8 mouse cellular contexts compared by ENCODE assay signal in genomic region chr13:3610795-3611438, GRCm38 (mm10). TPM values are rescaled to one million over a fixed set of nuclear protein-coding genes. Genes with fewer than 3 reads are reported as not detected.
DNase-seq lines count a peak whose midpoint lies in the region; ATAC-seq and TF ChIP-seq lines count a peak whose summit lies in the region.

Fam208b (minus strand) TSS chr13:3611108.

- TF ChIP-seq CTCF in bone marrow macrophage, adult 2 months (IDR thresholded peaks at IDR 0.05; ENCODE audit: low read depth, low read length): no peak
- TF ChIP-seq CTCF in embryonic fibroblast, embryonic 13.5 days (IDR thresholded peaks at IDR 0.05; ENCODE audit: borderline replicate concordance, insufficient read depth, low read length): no peak

- ATAC-seq in kidney, embryonic 14.5 days (ENCODE audit: low FRiP score, low TSS enrichment): peak; percentile 100
- ATAC-seq in limb, embryonic 15.5 days (ENCODE audit: insufficient number of reproducible peaks, low FRiP score, low TSS enrichment, low read depth): peak; percentile 100

- no peaks in the 10 kb centered on the region for H3K27me3 ChIP-seq in kidney, embryonic 14.5 days (ENCODE audit: control insufficient read depth, insufficient read depth, low read length)
- H3K27me3 ChIP-seq in limb, embryonic 15.5 days: no peaks in the 10 kb centered on the region

- peak; percentile 98 for DNase-seq in A20 (ENCODE audit: low read depth, low spot score)
- DNase-seq in heart, adult 9 months (ENCODE audit: low spot score in 2 of 2): peak; percentile 99
- peak; percentile 89 to 95 for DNase-seq in monocyte, adult 2 months (ENCODE audit: low read depth in 1 of 2, low spot score in 2 of 2)
- peak; percentile 98 for DNase-seq in spleen, postnatal 36 days (ENCODE audit: low spot score in 2 of 2)

- WGBS in kidney, embryonic 14.5 days: under 1% methylated on average over 58 of the region's 58 CpGs
- under 1% methylated on average over 58 of the region's 58 CpGs for WGBS in limb, embryonic 15.5 days

- 0 out of 2 replicates have a peak, but pooled peaks cover 6% of the 10 kb centered on the region for H3K9me3 ChIP-seq in kidney, embryonic 14.5 days (ENCODE audit: control insufficient read depth, low read length)
- H3K9me3 ChIP-seq in limb, embryonic 15.5 days: no peaks in the 10 kb centered on the region

- TF ChIP-seq POLR2A in bone marrow macrophage, adult 2 months (IDR thresholded peaks at IDR 0.05; ENCODE audit: borderline replicate concordance, low read depth, low read length): no peak
- TF ChIP-seq POLR2A in embryonic fibroblast, embryonic 13.5 days (IDR thresholded peaks at IDR 0.05; ENCODE audit: low read depth, low read length): peak; percentile 69

- peak within 1 kb of the TSS; percentile 81 for H3K27ac ChIP-seq in bone marrow macrophage, adult 2 months (ENCODE audit: insufficient read depth, low read depth, low read length)
- H3K27ac ChIP-seq in embryonic fibroblast, embryonic 13.5 days (ENCODE audit: insufficient read depth, low read length): peak within 1 kb of the TSS; percentile 75
- H3K27ac ChIP-seq in kidney, embryonic 14.5 days (ENCODE audit: low read depth, low read length): peak within 1 kb of the TSS; percentile 94
- peak within 1 kb of the TSS; percentile 96 for H3K27ac ChIP-seq in limb, embryonic 15.5 days

- H3K4me1 ChIP-seq in bone marrow macrophage, adult 2 months (ENCODE audit: control insufficient read depth, insufficient read depth, low read length): 0 out of 2 replicates have a peak, but pooled peaks cover 2% of the 10 kb centered on the region
- no peaks in the 10 kb centered on the region for H3K4me1 ChIP-seq in embryonic fibroblast, embryonic 13.5 days (ENCODE audit: control insufficient read depth, insufficient read depth, low read length)
- no peaks in the 10 kb centered on the region for H3K4me1 ChIP-seq in kidney, embryonic 14.5 days (ENCODE audit: control insufficient read depth, insufficient read depth, low read length)
- no peaks in the 10 kb centered on the region for H3K4me1 ChIP-seq in limb, embryonic 15.5 days

- H3K36me3 ChIP-seq in kidney, embryonic 14.5 days (ENCODE audit: control insufficient read depth, insufficient read depth, low read length): no peaks in the 10 kb centered on the region
- no peaks in the 10 kb centered on the region for H3K36me3 ChIP-seq in limb, embryonic 15.5 days

- peak within 1 kb of the TSS; percentile 99 for H3K4me3 ChIP-seq in bone marrow macrophage, adult 2 months (ENCODE audit: insufficient read depth, low read length)
- H3K4me3 ChIP-seq in embryonic fibroblast, embryonic 13.5 days (ENCODE audit: insufficient read depth, low read length): peak within 1 kb of the TSS; percentile 91
- peak within 1 kb of the TSS; percentile 82 for H3K4me3 ChIP-seq in kidney, embryonic 14.5 days (ENCODE audit: low read length)
- peak within 1 kb of the TSS; percentile 96 for H3K4me3 ChIP-seq in limb, embryonic 15.5 days

- peak within 1 kb of the TSS; percentile 86 for H3K9ac ChIP-seq in kidney, embryonic 14.5 days (ENCODE audit: low read depth, low read length)
- H3K9ac ChIP-seq in limb, embryonic 15.5 days: peak within 1 kb of the TSS; percentile 88

- peak within 1 kb of the TSS; percentile 61 for H3K4me2 ChIP-seq in kidney, embryonic 14.5 days (replicated peaks; ENCODE audit: low read depth, low read length)
- H3K4me2 ChIP-seq in limb, embryonic 15.5 days: peak within 1 kb of the TSS; percentile 63

RNA-seq across cellular contexts. Expression of gene Fam208b, which starts in this region (rescaled TPM):
- 8.1 and 12.9 TPM in 2 replicates for polyA plus RNA-seq in bone marrow macrophage, adult 2 months (2012; ENCODE audit: insufficient read depth, insufficient read length, missing spikeins)
- 36.2 and 44.1 TPM in 2 replicates for polyA plus RNA-seq in embryonic fibroblast, embryonic 13.5 days (2011; ENCODE audit: insufficient read length, low read depth, missing spikeins)
- 24.7 and 25.8 TPM in 2 replicates for polyA plus RNA-seq in kidney, embryonic 14.5 days (2014; fragmentation: Nextera tagmentation; extraction: Ambion mirVana)
- 15.3 and 15.7 TPM in 2 replicates for polyA plus RNA-seq in limb, embryonic 15.5 days (2015; fragmentation: Nextera tagmentation; extraction: Ambion mirVana)

Comparison
In these comparisons a context has a peak if more than half of its experiments do, and no peak if none do; other contexts are left out.
1. Peak in every context shown above with its lines: DNase-seq, ATAC-seq, H3K4me3 ChIP-seq and H3K27ac ChIP-seq.